Mouse (Mus musculus) small intestine, adult 2 months (tissue): Measurements from ENCODE around the gene Stt3a.

Experiments
- CTCF ChIP-seq: fragments of 200-500 bp; IDR thresholded peaks from 2 replicates; pipeline ENCODE4 v1.5.1; 2012; ENCODE audit warnings: low read depth, mild to moderate bottlenecking, control low read depth, inconsistent platforms, low read length, moderate library complexity, mixed read lengths; ENCODE audit not compliant: insufficient replicate concordance, insufficient read length; ENCODE audit errors: extremely low read depth
- POLR2A ChIP-seq: fragments of 200-500 bp; IDR thresholded peaks from 2 replicates; pipeline ENCODE4 v1.6.1; 2012; ENCODE audit warnings: low read depth, mild to moderate bottlenecking, control low read depth, inconsistent platforms, low read length, moderate library complexity

- peak; percentile 75; the same call in 1 of the 2 replicates for TF ChIP-seq POLR2A
- TF ChIP-seq CTCF, result no peak
These were observed at the start of gene Stt3a for GRCm38 (mm10) chr9:36767203-36768143.
